Mouse (Mus musculus): ENCODE measurements around the gene AU022252.
"Not testable (repeated sequence)": the region's sequence is repeated elsewhere in the genome, so short reads cannot be mapped to it uniquely, and the experiment has no call there.

AU022252 gene

DNA sequence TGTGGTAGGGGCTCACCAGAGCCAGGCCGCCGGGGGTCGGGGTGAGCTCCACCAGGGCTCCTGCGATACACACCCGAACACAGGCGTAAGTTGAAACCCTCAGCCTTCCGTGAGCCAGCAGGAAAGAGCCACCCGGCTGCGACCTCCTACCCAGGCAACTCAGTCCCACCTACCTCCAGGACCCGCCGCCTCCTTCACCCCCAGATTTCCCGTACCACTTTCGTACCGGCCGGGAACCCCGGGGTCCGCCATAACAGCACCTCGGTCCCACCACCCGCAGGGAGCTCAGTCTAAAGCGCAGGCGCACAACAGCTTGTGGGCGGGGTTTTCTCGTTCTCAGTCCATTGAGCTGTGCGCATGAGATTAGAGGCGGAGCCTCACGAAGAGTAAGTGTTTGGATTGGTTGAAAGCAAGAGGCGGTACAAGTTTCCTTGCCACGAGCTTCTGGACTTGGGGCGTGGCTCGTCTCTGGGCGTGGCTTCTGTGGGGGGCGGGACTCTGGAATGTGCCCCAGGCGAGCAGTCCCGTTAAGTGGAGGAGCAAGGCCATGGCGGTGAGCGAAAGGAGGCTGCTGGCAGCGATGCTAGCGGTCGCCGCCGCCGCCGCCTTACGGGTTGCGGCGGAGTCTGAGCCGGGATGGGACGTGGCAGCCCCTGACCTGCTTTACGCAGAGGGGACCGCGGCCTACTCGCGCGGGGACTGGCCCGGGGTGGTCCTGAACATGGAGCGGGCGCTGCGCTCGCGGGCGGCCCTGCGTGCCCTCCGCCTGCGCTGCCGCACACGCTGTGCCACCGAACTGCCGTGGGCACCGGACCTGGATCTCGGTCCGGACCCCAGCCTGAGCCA, at the start of gene AU022252, which contains the start of gene P3h1:
Gene AU022252 (minus strand): TSS at position 303 of the 846 bp plus-strand sequence.
Gene P3h1 (plus strand): TSS at position 506 of the 846 bp plus-strand sequence.
- DNase-seq (ENCODE audit: low spot score in 2 of 2): peak; percentile 100

DNA sequence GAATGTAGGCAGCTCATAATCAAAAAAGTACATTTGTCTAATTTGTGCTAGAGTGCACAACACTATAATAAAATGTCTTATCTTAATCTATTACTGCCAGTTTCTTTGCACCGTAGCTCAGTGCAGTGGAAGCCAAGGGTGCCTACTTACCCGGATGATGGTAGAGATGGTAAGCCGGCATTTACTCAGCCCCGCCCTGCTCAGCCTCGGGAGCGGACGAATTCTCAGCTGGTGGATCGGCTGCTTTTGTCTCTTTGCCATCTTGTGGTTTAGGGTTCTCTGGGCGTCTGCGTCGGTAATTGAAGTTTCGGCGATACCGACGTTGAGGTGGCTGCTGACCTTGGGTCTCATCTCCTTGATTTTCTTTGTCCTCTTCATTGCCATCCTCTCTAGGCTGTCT, 46.3 kb upstream of the AU022252 start:
- not testable (repeated sequence) for DNase-seq (ENCODE audit: low spot score in 2 of 2)

DNA sequence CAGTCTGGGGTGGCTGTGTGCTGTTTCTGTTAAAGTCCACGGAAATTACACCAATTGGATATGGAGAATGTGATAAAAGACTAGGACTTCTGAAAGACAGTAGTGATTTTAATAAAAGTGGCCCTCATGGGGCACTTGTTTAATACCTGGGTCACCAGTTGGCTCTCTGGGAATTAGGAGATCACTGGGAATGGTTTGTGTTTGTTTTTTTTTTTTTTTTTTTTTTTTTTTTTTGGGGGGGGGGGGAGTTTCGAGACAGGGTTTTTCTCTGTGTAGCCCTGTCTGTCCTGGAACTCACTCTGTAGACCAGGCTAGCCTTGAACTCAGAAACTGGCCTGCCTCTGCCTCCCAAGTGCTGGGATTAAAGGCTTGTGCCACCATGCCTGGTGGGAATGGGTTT, 43.2 kb upstream of the AU022252 start:
- no peak for DNase-seq (ENCODE audit: low spot score in 2 of 2)

GRCm38 (mm10) chr4:119275226-119275625, 42.7 kb upstream of the AU022252 start:
- DNase-seq (ENCODE audit: low spot score in 2 of 2): peak; percentile 62 to 74

GRCm38 (mm10) chr4:119274627-119275026, 42.1 kb upstream of the AU022252 start:
- peak; percentile 75 to 80 for DNase-seq (ENCODE audit: low spot score in 2 of 2)

GRCm38 (mm10) chr4:119266606-119267005, 34.1 kb upstream of the AU022252 start:
- DNase-seq (ENCODE audit: low spot score in 2 of 2): no peak

DNA sequence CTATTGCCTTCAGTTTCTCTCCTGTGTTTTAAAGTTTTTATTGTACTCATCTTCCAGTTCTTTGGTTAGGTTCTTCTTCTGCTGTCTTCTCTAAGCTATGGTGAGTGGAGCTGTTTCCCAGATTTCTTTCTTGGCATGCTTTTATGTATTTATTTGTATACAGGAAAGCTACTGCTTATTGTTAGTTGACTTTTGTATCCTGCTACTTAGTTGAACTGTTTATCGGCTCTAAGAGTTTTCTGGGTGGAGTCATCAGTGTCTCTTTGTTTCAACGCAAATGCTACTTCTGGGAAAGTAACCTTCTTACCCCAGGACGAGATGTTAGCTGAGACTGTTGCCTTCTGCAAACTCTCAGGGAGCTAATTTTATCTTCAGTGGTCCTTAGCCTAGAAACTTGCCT, 30.9 kb upstream of the AU022252 start:
- DNase-seq (ENCODE audit: low spot score in 2 of 2): peak in 1 of 2 experiments; percentile 42

DNA sequence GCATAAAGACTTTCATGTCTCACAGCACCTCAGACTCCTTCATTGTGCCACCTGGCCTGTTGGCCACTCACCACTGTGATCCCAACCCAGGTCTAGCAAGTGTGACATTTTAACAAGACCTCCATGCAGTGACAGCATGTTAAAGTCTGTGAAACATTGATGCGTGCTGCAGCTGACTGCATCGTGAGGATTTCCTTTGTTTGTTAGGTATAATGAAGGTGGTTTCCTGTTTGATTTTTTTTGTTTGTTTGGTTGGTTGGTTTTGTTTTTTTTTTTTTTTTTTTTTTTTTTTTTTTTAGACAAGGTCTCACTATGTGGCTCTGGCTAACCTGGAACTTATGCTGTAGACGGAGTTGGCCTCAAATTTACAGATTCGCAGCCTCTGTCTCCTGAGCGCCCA, 30.0 kb upstream of the AU022252 start:
- no peak for DNase-seq (ENCODE audit: low spot score in 2 of 2)

DNA sequence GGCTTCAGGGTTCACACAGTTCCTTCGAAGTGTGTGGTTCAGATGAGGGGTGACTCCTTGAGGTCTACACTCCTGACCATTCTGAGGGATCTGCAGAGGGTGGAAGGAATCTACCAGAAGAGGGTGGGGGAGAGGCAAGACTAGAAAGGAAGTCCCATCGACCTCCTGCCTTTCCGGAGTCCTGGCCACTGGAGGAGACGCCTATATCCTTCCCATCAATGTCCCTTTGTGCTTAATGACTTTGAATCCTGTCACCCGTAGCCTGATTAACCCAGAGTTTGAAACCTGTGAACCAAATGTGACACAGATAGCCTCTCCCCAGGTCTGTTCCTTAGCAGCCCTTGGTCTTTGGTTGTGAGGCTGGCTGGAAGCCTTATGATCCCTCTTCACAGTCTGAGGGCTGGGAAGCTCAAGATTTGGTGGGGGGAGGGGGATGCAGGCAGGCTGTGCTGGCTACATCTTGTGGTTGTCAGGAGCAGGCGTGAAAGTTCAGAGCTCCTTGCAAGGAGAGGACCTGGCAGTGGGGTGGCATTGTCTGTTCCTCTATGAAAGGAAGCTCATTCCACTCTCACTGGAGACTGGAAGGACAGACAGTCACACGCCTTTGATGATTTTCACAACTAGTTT, 28.7 kb upstream of the AU022252 start:
- DNase-seq (ENCODE audit: low spot score in 2 of 2): peak; percentile 40 to 74

DNA sequence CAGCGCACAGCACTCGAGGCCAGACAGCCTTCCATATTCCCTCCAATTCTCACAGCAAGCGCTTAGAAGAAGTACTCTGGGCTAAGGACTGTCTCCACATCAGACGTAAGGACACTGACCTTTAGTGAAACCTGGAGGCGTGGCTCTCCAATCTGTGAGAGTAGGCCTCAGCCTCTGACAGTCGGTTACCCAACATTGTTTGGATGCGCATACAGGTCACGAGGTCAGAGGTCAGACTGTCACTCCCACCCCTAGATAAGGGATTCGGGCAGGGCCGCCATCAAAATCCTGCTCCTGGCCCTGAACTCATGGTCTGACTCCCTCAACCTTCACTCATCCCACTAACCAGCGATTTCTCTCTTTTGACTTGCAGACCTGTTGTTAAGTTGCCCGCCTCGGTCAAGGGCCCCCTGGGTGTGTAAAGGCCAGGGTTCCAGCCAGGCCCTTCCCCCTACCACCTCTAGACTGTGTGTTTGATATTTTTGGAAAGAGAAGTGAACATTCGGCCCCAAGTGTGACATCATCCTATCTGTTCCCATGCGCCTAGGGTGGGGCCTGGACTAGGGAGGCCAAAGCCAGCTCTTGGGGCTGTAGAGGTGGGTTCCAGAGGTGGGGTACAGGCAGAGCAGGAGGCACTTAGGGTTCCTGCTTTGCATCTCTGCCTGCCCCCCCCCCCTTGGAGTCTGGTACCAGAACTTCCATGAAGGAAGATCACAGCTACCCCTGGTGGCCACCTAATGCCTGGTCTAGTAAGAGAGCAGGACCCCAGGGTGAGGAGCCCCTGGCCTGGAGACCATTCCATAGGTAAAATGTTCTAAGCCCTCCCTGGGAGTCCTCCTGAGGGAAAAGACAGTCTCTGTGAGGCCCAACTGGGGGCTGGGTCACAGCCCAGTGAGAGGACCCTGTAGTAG, 27.1 kb upstream of the AU022252 start:
- DNase-seq (ENCODE audit: low spot score in 2 of 2): no peak

GRCm38 (mm10) chr4:119257083-119257482, 24.6 kb upstream of the AU022252 start:
- DNase-seq (ENCODE audit: low spot score in 2 of 2): no peak

DNA sequence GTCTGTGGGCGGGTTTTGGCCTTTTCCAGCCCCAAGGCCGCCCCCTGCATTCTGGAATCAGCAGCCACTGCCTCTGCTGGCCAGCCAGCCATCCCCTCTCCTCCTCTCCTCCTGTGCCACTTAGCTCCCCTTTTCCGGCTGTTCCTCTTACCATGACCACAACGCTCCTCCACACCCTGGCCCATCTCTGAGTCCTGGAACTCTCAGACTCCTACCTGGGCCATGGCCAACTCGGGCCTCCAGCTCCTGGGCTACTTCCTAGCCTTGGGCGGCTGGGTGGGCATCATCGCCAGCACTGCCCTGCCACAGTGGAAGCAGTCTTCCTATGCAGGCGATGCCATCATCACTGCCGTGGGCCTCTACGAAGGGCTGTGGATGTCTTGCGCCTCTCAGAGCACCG, 22.8 kb upstream of the AU022252 start, which contains the start of gene Cldn19:
Gene Cldn19 (plus strand): TSS at position 64 of the 400 bp plus-strand sequence.
- DNase-seq (ENCODE audit: low spot score in 2 of 2): no peak

- no peak for DNase-seq (ENCODE audit: low spot score in 2 of 2)
Observed at GRCm38 (mm10) chr4:119254012-119254618, 21.6 kb upstream of the AU022252 start.

DNA sequence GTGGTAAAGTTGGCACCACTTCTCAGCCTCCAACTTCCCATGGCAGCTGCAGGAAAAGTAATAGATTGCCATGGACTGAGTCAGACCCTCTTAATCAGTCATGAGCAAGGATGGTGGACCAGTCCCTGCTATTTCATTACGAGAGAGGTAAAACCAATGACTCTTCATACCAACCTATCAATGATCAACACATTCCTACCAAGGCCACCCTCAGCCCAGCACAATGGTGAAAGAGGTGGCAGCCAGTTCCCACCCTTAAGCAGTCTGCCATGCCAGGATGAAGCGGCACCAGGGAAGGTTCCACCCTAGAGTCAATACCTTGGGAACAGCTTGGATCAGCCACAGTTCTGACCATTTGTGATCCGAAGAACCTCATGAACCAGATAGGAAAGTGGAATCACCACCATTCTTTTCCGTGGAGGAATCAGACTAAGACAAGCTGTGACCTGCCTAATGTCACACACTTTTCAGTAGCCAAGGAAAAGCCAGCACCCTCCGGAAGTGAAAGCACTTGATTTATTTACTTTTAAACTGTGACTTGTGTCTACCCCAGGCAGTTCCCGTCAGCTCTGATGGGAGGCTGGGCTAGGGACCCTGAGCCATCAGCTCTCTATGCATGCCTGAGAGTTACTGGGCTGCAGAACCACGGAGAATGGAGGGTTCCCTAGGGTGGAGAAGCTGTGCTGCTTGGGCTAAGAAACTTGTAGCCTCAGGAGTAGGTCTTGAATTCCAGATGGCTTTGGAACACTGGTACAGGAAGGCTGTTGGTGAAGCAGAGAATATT, 19.7 kb upstream of the AU022252 start:
- DNase-seq (ENCODE audit: low spot score in 2 of 2): no peak

GRCm38 (mm10) chr4:119248407-119248965, 16.0 kb upstream of the AU022252 start:
- no peak for DNase-seq (ENCODE audit: low spot score in 2 of 2)

GRCm38 (mm10) chr4:119247462-119248235, 15.1 kb upstream of the AU022252 start:
- DNase-seq (ENCODE audit: low spot score in 2 of 2): peak; percentile 74 to 78

DNA sequence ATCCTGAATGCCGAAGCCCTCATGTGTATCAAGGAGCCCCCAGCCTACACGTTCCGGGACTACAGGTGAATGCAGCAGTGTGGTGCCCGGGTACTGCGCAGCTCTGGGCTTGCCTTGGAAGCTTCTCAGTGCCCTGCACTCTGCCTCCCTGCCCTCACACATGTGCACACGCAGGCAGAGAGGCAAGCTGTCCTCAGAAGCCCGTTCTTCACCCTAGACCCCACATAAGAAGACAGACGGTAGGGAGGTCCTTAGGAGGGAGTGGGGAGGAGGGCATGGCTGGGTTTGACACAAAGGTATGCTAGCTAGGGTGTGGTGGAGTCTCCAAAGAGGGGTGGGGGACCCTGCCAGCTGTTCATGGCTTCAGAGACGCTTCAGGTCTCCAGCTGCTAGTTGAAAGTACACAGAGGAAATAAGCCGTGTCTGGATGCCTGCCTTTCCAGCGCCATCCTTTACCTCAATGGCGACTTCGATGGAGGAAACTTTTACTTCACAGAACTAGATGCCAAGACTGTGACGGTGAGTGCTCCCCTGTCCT, 14.2 kb upstream of the AU022252 start:
- DNase-seq (ENCODE audit: low spot score in 2 of 2): no peak

DNA sequence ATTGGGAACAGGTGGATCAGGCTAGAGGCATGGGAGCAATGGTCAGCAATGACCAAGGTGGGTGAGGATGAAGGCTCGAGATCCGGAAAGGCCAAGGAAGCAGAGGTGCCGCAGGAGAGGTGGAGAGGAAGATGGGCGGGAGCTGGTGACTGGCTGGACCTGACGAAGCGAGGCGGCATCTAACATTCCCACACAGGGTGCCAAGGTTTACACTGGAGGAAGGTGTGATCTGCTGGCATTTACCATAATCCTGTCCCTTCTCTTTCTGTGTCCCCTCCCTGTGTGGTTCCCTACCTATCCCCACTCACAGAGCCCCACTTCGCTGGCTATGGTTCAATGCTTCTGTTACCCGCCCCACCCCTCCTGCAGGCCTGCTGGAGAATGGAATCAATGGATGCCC, 13.4 kb upstream of the AU022252 start:
- DNase-seq (ENCODE audit: low spot score in 2 of 2): no peak

GRCm38 (mm10) chr4:119245556-119245955, 13.0 kb upstream of the AU022252 start:
- DNase-seq (ENCODE audit: low spot score in 2 of 2): peak in 1 of 2 experiments; percentile 34

Data from heart, adult 9 months (tissue).